Mouse (Mus musculus): Measurements from ENCODE around the gene Ppip5k2.

Gene Ppip5k2

GRCm38 (mm10) chr1:97661406-97662241 lies 108.6 kb downstream of the Ppip5k2 start, which contains the start of gene D1Ertd622e:
Gene D1Ertd622e (minus strand): TSS chr1:97662074.
- DNase-seq (ENCODE audit: low spot score in 2 of 2) = peak; percentile 75 to 78

- peak; percentile 59 to 64 for DNase-seq (ENCODE audit: low spot score in 2 of 2)
Observed at GRCm38 (mm10) chr1:97660687-97661405, 109.4 kb downstream of the Ppip5k2 start.

GRCm38 (mm10) chr1:97659405-97659804 lies 110.8 kb downstream of the Ppip5k2 start:
- DNase-seq (ENCODE audit: low spot score in 2 of 2) = peak; percentile 12 to 29

- DNase-seq (ENCODE audit: low spot score in 2 of 2) = no peak
Observed at GRCm38 (mm10) chr1:97657786-97658185, 112.4 kb downstream of the Ppip5k2 start.

- DNase-seq (ENCODE audit: low spot score in 2 of 2) = no peak
Observed at GRCm38 (mm10) chr1:97657201-97657600, 113.0 kb downstream of the Ppip5k2 start.

Data from heart, adult 9 months (tissue).